Mouse (Mus musculus) c-Kit-negative CD71-positive TER-119-positive erythroid progenitor cells, embryonic 14.5 days (primary cell): ENCODE results near the gene Tmprss4.
A peak's percentile ranks its signal among the peaks of the same experiment; 100 is the strongest.

Experiments used
- DNase-seq: peaks from one replicate; pipeline ENCODE4 v3.0.0-alpha.2; 2013; ENCODE audit warnings: low read depth, low spot score

Tmprss4 gene

DNA sequence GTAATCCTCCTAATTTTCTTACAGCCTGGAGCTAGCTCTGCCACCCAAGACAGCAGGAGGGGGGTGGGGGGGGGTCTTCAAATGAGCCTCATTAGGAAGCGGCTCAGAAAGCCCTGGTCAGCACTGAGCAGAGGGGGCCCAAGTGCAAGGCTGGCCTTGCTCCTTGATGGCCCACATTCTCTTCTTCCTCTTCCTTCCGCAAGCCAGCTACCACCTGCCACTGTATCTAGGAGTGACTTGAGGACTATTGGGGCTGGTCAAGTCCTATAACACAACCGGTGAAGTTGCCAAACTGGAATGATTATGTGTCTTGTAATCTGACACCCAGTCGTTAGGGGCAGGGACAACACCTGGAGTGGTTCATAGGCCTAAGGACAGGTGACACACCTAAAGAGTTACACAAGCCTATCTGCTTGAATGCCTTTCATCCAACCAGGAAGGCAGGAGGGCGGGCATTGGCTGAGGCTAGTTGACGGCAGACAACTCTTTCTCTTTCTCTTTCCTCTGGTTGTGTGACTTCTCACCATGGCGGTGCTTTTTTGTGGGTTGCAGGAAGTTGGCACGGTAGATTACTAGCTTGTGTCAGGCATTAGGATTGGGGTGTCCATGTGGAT, at the start of gene Tmprss4:
Gene Tmprss4 (minus strand): TSS at position 296 of the 614 bp plus-strand sequence.
- DNase-seq: no peak

GRCm38 (mm10) chr9:45252395-45252794, 48.5 kb upstream of the Tmprss4 start:
- no peak for DNase-seq

DNA sequence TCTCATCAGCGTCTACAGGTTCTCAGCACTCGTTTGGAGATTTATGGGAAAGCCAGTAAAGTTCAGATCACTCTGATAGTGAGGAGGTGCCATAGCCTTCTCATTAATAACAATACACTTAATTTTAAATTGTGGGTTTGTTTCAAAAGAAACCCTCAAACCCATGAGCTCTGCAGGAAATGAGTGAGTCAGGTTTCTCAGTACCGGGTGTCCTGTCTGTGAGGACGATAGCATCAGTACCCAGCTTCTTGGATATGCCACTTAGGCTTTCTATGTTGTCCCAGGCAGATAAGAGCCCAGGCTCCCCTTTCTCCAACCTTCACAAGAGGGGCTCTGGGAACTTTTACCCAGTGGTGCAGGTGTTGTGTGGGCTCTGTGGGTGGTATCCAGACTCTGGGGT, 48.1 kb upstream of the Tmprss4 start:
- DNase-seq: no peak

- no peak for DNase-seq
Measured at GRCm38 (mm10) chr9:45251281-45251680, 47.4 kb upstream of the Tmprss4 start.

GRCm38 (mm10) chr9:45250306-45250705, 46.4 kb upstream of the Tmprss4 start:
- DNase-seq: no peak

GRCm38 (mm10) chr9:45247536-45247935, 43.6 kb upstream of the Tmprss4 start:
- DNase-seq: no peak

- no peak for DNase-seq
Measured at GRCm38 (mm10) chr9:45246060-45246459, 42.2 kb upstream of the Tmprss4 start.

DNA sequence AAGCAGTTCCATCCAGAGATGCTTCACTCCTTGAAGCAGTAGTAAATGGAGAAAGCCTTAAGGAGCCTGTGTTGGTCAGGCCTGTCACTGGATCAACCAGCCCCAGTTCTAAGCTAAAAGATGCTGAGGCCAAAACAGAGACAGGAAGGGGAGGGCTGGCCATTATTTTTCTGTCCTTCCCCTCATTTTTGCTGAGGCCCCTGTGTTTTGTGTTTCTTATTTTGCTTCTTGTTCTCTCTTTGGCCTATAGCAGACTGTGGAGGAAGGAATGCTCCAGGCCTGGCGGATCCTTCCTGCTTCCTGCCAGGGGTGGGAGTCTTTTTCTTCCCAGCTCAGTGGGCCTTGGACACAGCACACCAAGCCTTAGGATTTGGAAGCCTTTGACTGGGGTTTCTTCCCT, 41.5 kb upstream of the Tmprss4 start:
- no peak for DNase-seq

- no peak for DNase-seq
Measured at GRCm38 (mm10) chr9:45241397-45241796, 37.5 kb upstream of the Tmprss4 start.

- no peak for DNase-seq
Measured at GRCm38 (mm10) chr9:45236744-45237143, 32.9 kb upstream of the Tmprss4 start.

GRCm38 (mm10) chr9:45235668-45236227, 31.9 kb upstream of the Tmprss4 start:
- DNase-seq: no peak

DNA sequence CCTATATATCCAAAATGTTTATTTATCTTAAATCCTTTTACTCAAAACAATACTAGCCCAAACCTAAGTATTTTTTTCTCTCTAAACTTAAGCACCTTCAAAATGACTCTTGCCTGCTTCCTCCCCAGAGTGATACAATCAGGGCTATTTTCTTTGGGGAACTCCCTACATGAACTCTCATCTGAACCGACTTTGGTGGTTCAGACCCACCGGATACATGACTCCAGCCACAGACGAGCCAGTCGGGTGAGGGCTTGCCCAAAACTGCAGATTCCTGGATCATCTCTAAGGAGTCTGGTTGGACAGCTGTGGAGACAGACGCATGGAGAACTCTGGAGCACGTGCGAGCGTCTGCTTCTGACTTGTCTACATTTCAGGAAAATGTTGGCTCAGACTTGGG, 25.5 kb upstream of the Tmprss4 start:
- DNase-seq: no peak

DNA sequence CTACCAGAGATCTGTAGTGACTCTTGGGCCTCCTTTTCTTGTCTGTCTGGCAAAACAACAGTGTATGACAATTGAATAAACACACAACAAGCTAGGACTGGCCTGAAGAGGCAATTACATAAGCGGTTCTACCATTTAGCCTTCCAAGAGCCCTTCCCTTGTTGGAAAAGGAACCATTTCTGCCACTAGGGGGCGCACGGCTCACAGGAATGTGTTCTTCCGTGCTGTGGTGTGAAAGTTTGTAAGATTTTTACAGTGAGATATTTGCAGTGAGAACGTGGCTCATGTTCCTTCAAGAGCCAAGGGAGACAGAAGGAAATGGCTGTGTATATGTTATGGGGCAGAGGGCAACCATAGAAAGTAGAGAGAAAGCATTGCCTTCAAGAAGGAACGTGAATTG, 17.7 kb upstream of the Tmprss4 start:
- peak; percentile 42 for DNase-seq

DNA sequence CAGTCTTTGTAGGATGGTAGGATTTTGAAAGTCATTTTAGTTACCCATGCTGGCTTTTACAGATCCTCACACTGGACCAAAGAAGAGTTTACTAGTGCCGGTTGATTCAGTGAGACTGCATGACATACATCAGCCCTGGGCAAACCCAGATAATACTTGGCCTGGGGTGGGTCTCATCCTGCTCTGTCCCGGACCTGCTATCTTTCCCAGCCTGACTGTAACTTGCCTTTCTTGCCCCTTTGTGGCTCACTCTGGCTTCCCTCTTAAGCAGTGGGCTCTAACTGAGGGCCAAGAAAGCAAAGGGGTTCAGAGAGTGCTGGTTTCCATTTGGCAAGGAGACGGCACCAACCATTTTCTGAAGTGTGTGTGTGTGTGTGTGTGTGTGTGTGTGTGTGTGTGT, 15.8 kb upstream of the Tmprss4 start:
- no peak for DNase-seq

DNA sequence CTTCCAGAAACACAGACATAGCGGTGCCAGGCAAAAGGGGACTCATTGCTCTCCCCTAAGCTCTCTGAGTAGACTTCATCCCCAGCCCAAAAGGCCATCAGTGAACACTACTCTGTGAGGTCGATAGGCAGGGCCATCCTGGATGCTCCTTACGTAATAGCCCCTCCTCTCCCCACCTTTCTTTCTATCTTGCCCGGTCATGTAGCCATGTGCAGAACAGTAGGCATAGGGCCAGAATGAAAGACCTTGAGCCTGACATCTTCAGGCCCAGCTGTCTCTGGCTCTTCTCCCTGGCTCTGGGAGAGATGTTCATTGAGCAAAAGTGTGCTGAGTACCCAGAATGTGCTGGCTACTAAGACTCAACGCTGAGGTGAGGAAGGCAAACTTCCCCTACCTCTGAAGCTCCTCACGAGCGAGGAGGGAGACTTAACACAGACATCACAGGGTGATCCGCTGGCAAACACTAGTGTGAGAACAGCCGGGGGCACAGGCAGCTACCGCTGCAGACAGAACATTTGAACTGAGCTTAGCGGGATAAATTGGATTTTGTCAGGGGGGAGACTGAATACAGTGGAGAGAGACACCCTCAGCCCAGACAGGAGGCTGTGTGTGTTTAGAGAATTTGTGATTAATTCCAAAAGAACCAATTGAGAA, 11.8 kb upstream of the Tmprss4 start:
- no peak for DNase-seq

GRCm38 (mm10) chr9:45212001-45212400, 8.1 kb upstream of the Tmprss4 start:
- DNase-seq: no peak

DNA sequence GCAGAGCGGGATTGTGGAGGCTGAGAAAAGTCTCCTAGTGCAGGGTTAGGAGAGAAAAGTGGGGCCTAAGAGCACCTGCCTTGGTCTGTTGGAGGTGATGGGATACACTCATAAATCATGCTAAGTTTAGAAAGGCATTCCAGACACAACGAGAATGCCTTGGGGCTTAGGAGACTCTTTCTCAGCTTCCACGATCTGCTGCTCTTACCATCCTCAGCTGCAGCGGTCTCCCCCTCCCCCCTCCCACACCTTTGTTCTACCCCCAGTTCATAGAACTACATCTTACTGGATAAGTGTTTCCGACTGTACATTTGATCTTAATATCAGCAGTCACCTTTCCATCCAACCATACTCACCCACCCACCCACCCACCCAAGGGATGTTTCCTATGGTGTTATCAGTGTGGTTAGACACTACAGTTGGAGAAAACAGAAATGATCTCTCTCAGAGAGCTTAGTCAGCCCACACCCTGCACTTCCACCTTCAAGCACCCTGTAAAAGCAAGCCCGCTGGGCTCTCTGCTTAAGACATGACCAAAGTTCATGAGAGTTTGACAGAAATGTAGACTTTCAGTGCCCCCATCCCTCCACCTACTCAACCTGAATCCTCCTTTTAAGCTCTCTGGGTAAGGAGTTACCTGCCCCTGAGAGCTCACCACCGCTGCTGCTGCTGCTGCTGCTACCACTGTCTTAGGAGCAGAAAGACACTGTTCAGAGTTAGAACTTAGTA, 3.3 kb upstream of the Tmprss4 start:
- no peak for DNase-seq

GRCm38 (mm10) chr9:45206121-45206520, 2.2 kb upstream of the Tmprss4 start:
- no peak for DNase-seq

DNA sequence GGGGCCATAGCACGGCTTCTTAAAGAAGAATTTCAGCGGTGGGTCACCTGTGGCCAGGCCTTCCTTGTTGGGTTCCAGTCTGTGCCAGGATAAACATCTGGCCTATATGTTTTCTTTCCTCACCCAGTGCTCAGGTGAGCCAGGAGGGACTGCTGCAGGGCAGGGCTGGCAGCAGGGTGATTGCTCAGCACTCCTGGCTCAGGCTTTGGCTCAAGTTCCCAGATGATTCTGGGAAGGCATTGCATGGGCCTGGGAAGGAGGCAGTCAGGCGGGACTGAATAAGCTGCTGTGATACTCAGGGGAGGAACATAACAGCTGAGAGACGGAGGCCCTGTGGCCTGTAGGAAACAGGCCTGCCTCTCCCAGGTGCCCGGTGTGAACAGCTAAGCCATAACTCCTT, 1.3 kb upstream of the Tmprss4 start:
- no peak for DNase-seq

DNA sequence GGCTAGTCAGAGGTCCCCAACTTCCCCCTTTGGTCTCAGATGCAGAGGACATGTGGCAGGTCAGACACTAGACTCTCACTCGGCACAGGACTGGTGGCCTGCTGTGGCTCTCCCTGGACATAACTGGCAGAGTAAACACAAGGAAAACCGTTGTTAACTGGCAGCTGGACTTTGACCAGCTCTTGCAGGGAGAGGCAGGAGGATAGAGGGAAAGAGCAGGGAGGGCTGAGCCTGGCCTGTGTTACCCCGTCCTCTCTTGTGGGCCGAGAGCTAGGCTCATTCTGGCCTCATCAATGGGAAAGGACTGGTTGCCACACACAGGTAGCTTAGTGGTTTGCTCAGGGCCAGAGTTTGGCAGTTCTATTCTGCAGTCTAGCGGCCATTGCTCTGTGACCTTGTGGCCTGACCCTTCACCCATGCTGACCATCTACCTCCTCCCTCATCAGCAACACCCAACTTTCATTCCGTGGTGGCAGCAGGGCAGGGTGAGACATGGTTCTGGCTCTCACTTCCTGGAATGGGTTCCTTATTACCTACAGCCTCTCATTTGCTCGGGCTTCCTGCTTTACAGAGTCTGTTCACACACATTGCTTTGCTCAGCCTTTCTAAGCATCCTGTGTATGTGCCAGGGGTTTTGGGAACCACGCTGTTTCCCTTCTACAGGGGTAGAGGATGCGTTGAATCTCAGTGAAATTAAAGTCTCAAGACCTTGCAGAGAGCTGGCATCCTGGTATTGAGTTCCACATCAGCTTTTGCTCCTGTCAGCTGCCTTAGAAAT, 1.7 kb downstream of the Tmprss4 start:
- DNase-seq: no peak

DNA sequence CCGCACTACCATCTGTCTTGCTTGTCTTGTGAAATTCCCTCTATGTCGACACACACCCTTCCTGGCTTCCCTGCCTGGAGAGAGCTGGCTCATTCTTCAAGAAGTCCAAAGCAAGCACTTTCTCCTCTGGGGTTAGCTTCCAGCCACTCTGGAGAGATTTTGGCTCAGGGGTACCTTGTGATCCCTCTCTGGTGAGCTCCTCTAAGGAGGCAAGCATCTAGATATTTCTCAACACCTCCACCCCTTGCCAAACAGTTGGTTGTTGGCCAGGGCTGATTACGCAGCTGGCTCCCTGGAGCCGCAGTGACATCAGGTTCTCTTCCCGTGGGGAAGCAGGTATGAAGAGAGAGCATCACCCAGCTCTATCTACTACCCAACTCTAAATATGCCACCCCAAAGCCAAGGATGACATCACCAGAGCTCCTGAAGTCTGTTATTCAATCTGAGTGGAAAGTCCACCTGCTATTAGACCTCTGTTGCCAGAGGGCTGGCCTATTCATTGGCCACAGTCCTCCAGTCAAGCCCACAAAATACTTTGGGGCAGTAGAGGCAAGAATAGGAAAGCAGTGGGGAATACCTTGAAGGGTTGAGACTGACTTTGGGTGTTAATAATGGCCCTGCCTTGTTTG, 2.5 kb downstream of the Tmprss4 start:
- no peak for DNase-seq
